Mouse (Mus musculus): ENCODE results near the gene Vegfd. TPM values are rescaled to one million over a fixed set of nuclear protein-coding genes. Genes with fewer than 3 reads are reported as not detected.

Vegfd gene
- polyA plus RNA-seq (2015; fragmentation: Nextera tagmentation; extraction: Ambion mirVana), result 1.2 and 1.6 TPM in 2 replicates

DNA sequence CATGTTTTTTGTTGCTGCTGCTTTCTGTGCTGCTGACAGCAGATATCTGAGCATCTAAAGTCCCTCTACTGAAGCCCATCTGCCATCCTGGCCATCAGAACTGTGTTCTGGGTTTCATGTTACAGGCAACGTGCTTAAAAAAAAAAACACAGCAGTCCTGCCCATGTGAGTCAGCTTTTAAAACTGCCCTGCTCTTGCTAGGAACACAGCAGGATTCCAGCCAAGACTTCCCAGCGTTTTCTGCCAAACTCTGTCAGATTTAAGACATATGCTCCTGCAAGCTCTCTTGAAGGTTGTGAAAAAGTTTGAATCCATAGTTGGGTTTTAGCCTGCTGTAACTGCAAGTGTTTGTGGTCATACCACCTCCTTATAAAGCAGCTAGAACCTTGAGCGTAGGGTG, at the start of gene Vegfd:
Gene Vegfd (plus strand): TSS at position 298 of the 400 bp plus-strand sequence.
- TF ChIP-seq CTCF (IDR thresholded peaks at IDR 0.05; ENCODE audit: low read depth), result no peak
- Histone ChIP-seq H3K9me3 (ENCODE audit: control insufficient read depth) (no peaks in the 10 kb centered on the region), H3K4me2 (replicated peaks; ENCODE audit: low read depth) (no peak within 1 kb of the TSS), H3K4me1 (replicated peaks; ENCODE audit: control insufficient read depth, insufficient read depth, low read length) (no peaks in the 10 kb centered on the region), H3K36me3 (ENCODE audit: control insufficient read depth, insufficient read depth) (no peaks in the 10 kb centered on the region), H3K27me3 (replicated peaks; ENCODE audit: control insufficient read depth, insufficient read depth, low read length) (no peaks in the 10 kb centered on the region), H3K4me3 (ENCODE audit: low read depth, low read length) (no peak within 1 kb of the TSS), H3K9ac (ENCODE audit: low read depth, low read length) (no peak within 1 kb of the TSS), H3K27ac (ENCODE audit: low read depth, low read length) (no peak within 1 kb of the TSS)
- no peak for ATAC-seq
- WGBS, result 33% methylated on average over 3 of the region's 3 CpGs

DNA sequence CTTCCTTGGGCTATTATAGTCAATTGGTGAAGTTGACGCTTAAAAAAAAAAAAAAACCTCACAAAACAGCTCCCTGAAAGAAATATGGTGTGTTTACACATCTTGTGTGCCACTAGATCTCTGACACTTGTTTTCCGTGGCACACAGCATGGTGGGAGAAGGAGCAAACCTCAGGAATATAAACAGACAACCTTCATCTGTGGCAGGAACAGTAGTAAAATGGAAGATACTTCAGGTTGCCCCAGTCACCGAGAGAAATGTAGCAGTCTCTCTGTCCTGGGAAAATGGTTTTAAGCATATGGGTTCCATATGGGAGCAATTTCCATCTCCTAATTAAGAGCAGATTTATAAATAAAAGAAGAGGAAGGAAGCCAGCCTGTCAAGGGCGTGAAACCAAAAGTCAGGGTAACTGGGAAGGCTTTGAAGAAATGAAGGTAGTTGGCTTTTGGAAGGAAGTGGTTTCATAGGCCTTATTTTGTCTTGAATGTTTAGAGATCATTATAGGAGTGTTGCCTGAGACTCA, 49.7 kb upstream of the Vegfd start:
- Histone ChIP-seq H3K9ac (ENCODE audit: low read depth, low read length) (no peak overlapping the region), H3K9me3 (ENCODE audit: control insufficient read depth) (no peaks in the 10 kb centered on the region), H3K4me2 (replicated peaks; ENCODE audit: low read depth) (no peak overlapping the region), H3K36me3 (ENCODE audit: control insufficient read depth, insufficient read depth) (no peaks in the 10 kb centered on the region), H3K27ac (ENCODE audit: low read depth, low read length) (no peak overlapping the region), H3K4me1 (replicated peaks; ENCODE audit: control insufficient read depth, insufficient read depth, low read length) (no peaks in the 10 kb centered on the region), H3K27me3 (replicated peaks; ENCODE audit: control insufficient read depth, insufficient read depth, low read length) (no peaks in the 10 kb centered on the region), H3K4me3 (ENCODE audit: low read depth, low read length) (no peak overlapping the region)
- ATAC-seq, result no peak
- 75% methylated on average over 4 of the region's 4 CpGs for WGBS
- no peak for TF ChIP-seq CTCF (IDR thresholded peaks at IDR 0.05; ENCODE audit: low read depth)

- no peak overlapping the region for H3K4me3 ChIP-seq (ENCODE audit: low read depth, low read length)
- no peaks in the 10 kb centered on the region for H3K36me3 ChIP-seq (ENCODE audit: control insufficient read depth, insufficient read depth)
- 88% methylated on average over 2 of the region's 2 CpGs for WGBS
- no peak overlapping the region for H3K4me2 ChIP-seq (replicated peaks; ENCODE audit: low read depth)
- H3K4me1 ChIP-seq (replicated peaks; ENCODE audit: control insufficient read depth, insufficient read depth, low read length), result no peaks in the 10 kb centered on the region
- ATAC-seq, result no peak
- H3K9ac ChIP-seq (ENCODE audit: low read depth, low read length), result no peak overlapping the region
- TF ChIP-seq CTCF (IDR thresholded peaks at IDR 0.05; ENCODE audit: low read depth), result no peak
- no peak overlapping the region for H3K27ac ChIP-seq (ENCODE audit: low read depth, low read length)
- H3K9me3 ChIP-seq (ENCODE audit: control insufficient read depth), result no peaks in the 10 kb centered on the region
- H3K27me3 ChIP-seq (replicated peaks; ENCODE audit: control insufficient read depth, insufficient read depth, low read length), result no peaks in the 10 kb centered on the region
Observed at GRCm38 (mm10) chrX:164330351-164330750, 42.8 kb upstream of the Vegfd start.

DNA sequence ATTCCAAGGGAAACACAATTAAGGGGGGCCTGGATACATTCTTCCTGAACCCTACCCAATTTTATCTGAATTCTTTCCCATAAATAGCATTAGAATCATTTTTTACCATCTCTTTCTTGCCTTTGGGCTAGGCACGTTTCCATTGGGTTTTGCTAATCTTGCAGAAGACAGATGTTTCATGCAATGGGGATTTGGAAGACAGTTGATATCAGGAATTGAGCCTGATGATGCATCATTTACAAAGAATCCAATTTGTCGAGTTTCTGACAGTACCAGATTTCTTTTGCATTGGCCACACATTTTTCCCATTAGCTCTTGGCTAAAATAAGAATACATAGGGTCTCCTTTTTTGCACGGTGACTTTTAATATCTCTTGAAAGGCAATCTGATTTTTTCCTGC, 42.4 kb upstream of the Vegfd start:
- no peak for TF ChIP-seq CTCF (IDR thresholded peaks at IDR 0.05; ENCODE audit: low read depth)
- H3K9ac ChIP-seq (ENCODE audit: low read depth, low read length), result no peak overlapping the region
- H3K4me1 ChIP-seq (replicated peaks; ENCODE audit: control insufficient read depth, insufficient read depth, low read length), result no peaks in the 10 kb centered on the region
- H3K9me3 ChIP-seq (ENCODE audit: control insufficient read depth), result no peaks in the 10 kb centered on the region
- H3K4me3 ChIP-seq (ENCODE audit: low read depth, low read length), result no peak overlapping the region
- no peak overlapping the region for H3K27ac ChIP-seq (ENCODE audit: low read depth, low read length)
- no peak for ATAC-seq
- no peaks in the 10 kb centered on the region for H3K27me3 ChIP-seq (replicated peaks; ENCODE audit: control insufficient read depth, insufficient read depth, low read length)
- WGBS, result 70% methylated on average over 3 of the region's 3 CpGs
- no peak overlapping the region for H3K4me2 ChIP-seq (replicated peaks; ENCODE audit: low read depth)
- H3K36me3 ChIP-seq (ENCODE audit: control insufficient read depth, insufficient read depth), result no peaks in the 10 kb centered on the region

DNA sequence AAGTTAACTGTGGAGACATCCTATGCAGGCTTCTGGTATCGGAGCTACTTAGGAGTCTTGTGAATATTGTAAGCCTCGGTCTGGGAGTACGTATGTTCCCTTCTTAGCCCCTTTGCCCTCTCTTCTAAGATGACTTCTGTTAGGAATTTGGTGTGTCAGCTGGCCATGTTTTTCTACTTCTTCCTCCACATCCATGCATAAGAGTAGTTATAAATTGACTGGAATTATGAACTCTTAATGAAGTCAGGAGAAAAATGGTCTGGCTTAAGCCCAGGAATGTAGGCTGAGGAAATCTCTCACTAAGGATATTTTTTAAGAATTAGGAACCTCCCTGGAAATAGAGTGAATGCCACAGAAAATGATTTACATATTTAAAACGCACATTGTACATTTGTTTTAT, 34.6 kb upstream of the Vegfd start:
- ATAC-seq, result no peak
- H3K4me1 ChIP-seq (replicated peaks; ENCODE audit: control insufficient read depth, insufficient read depth, low read length), result no peaks in the 10 kb centered on the region
- no peak for TF ChIP-seq CTCF (IDR thresholded peaks at IDR 0.05; ENCODE audit: low read depth)
- no peak overlapping the region for H3K27ac ChIP-seq (ENCODE audit: low read depth, low read length)
- no peaks in the 10 kb centered on the region for H3K36me3 ChIP-seq (ENCODE audit: control insufficient read depth, insufficient read depth)
- H3K4me2 ChIP-seq (replicated peaks; ENCODE audit: low read depth), result no peak overlapping the region
- no peak overlapping the region for H3K4me3 ChIP-seq (ENCODE audit: low read depth, low read length)
- no peaks in the 10 kb centered on the region for H3K9me3 ChIP-seq (ENCODE audit: control insufficient read depth)
- no peaks in the 10 kb centered on the region; the same call in 1 of the 2 replicates for H3K27me3 ChIP-seq (replicated peaks; ENCODE audit: control insufficient read depth, insufficient read depth, low read length)
- WGBS, result 82% methylated on average over 4 of the region's 4 CpGs
- H3K9ac ChIP-seq (ENCODE audit: low read depth, low read length), result no peak overlapping the region

DNA sequence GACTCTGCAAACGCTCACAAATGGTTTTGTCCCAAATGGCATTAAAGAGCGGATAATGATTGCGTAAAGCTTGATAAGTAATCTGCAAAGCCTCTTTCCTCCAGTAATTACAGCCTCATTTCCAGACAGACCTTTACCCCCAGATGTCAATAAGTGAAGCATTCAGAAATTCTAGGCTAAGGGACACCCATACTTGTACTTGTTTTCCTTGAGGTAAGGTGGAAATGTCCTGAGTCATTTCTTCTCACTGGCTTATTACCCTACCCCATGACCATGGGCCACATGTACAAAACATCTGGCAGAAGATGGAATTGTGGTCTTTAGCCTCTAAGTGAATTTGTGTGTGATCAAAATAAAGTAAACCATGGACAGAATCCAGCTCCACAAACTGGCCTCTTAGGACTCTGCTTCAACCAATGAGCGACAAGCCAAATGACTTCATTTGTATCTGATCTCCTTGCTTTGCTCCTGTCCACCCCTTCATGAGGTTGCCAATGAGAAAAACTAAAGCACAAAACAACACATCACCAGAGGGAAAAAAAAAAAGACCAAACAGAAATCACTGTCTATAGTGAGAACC, 27.7 kb upstream of the Vegfd start:
- no peaks in the 10 kb centered on the region for H3K4me1 ChIP-seq (replicated peaks; ENCODE audit: control insufficient read depth, insufficient read depth, low read length)
- ATAC-seq, result peak; percentile 88
- no peaks in the 10 kb centered on the region for H3K36me3 ChIP-seq (ENCODE audit: control insufficient read depth, insufficient read depth)
- H3K9me3 ChIP-seq (ENCODE audit: control insufficient read depth), result no peaks in the 10 kb centered on the region
- H3K27ac ChIP-seq (ENCODE audit: low read depth, low read length), result 0 out of 2 replicates have a peak overlapping the region, but pooled peaks have one; percentile 41
- H3K4me2 ChIP-seq (replicated peaks; ENCODE audit: low read depth), result no peak overlapping the region
- no peaks in the 10 kb centered on the region for H3K27me3 ChIP-seq (replicated peaks; ENCODE audit: control insufficient read depth, insufficient read depth, low read length)
- 50% methylated on average over 4 of the region's 4 CpGs for WGBS
- no peak for TF ChIP-seq CTCF (IDR thresholded peaks at IDR 0.05; ENCODE audit: low read depth)
- H3K9ac ChIP-seq (ENCODE audit: low read depth, low read length), result no peak overlapping the region
- no peak overlapping the region for H3K4me3 ChIP-seq (ENCODE audit: low read depth, low read length)
